Mouse (Mus musculus) hindbrain, embryonic 14.5 days (tissue): ENCODE measurements around the gene H2-K1. TPM values are rescaled to one million over a fixed set of nuclear protein-coding genes. Genes with fewer than 3 reads are reported as not detected.
A peak's percentile ranks its signal among the peaks of the same experiment; 100 is the strongest.

Experiments used
- ATAC-seq: fragments of 200-750 bp; cut with Nextera tagmentation; 2 replicates; pipeline ENCODE4 v1.8.0; 2017; ENCODE audit warnings: moderate number of reproducible peaks, mild to moderate bottlenecking, moderate TSS enrichment, moderate library complexity; ENCODE audit not compliant: low FRiP score
- DNase-seq: peaks from one replicate; pipeline ENCODE4 v3.0.0-alpha.2; 2015; ENCODE audit warnings: low spot score
- H3K27ac ChIP-seq: fragments of 300-500 bp; sonication (generic); 2 replicates; pipeline ENCODE4 v1.5.1; 2014; ENCODE audit warnings: mild to moderate bottlenecking, moderate library complexity
- H3K27me3 ChIP-seq: fragments of 300-500 bp; sonication (generic); 2 replicates; pipeline ENCODE4 v1.6.1; 2014; ENCODE audit warnings: mild to moderate bottlenecking, low read length, mixed read lengths; ENCODE audit not compliant: control insufficient read depth, insufficient read depth
- H3K36me3 ChIP-seq: fragments of 300-500 bp; sonication (generic); replicated peaks from 2 replicates; pipeline ENCODE4 v1.6.1; 2014; ENCODE audit not compliant: control insufficient read depth, insufficient read depth
- H3K4me1 ChIP-seq: fragments of 300-500 bp; sonication (generic); replicated peaks from 2 replicates; pipeline ENCODE4 v1.6.1; 2014; ENCODE audit warnings: antibody characterized with exemption, low read length, mixed read lengths; ENCODE audit not compliant: control insufficient read depth, insufficient read depth
- H3K4me2 ChIP-seq: fragments of 300-500 bp; sonication (generic); replicated peaks from 2 replicates; pipeline ENCODE4 v1.6.1; 2014; ENCODE audit warnings: mild to moderate bottlenecking, moderate library complexity
- H3K4me3 ChIP-seq: fragments of 300-500 bp; sonication (generic); replicated peaks from 2 replicates; pipeline ENCODE4 v1.5.1; 2014; ENCODE audit warnings: mild to moderate bottlenecking, low read length
- H3K9ac ChIP-seq: fragments of 300-500 bp; sonication (generic); 2 replicates; pipeline ENCODE4 v1.6.1; 2014
- H3K9me3 ChIP-seq: fragments of 300-500 bp; sonication (generic); 2 replicates; pipeline ENCODE4 v1.6.1; 2016; ENCODE audit warnings: low read length; ENCODE audit not compliant: control insufficient read depth
- WGBS: fragments of 180-500 bp; shearing (Covaris S2); extraction: QIAGEN DNeasy Blood & Tissue Kit; methylation state at CpG from one replicate; pipeline ENCODE4 v1.1.7; 2014; 5-methylcytosine and 5-hydroxymethylcytosine counted together
- polyA plus RNA-seq: library from polyadenylated mRNA; unstranded; fragments of >200 nt; fragmentation: Nextera tagmentation; extraction: Ambion mirVana; gene quantifications from 2 replicates; pipeline ENCODE4 v1.2.1, GENCODE M21; 2014

The H2-K1 gene
- polyA plus RNA-seq, 1 experiment from 2014 or later = 12.5 TPM

DNA sequence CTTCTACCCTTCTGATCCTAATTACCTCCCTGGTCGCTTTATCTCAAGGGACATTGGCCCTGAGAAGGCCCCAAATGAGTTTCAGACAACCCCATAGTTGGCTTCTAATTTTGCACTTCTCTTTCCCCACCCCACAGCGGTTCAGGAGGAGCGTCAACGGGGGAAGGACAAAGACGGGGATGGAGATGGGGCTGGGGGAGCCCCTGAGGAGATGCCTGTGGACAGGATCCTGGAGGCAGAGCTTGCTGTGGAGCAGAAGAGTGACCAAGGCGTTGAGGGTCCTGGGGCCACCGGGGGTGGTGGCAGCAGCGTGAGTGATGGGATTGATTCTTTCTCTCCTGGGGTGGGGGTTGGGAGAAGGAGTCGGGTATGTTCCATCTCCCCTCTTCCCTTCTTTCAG lies 35.4 kb upstream of the H2-K1 start:
- H3K4me2 ChIP-seq = no peak overlapping the region
- no peak overlapping the region for H3K4me3 ChIP-seq

DNA sequence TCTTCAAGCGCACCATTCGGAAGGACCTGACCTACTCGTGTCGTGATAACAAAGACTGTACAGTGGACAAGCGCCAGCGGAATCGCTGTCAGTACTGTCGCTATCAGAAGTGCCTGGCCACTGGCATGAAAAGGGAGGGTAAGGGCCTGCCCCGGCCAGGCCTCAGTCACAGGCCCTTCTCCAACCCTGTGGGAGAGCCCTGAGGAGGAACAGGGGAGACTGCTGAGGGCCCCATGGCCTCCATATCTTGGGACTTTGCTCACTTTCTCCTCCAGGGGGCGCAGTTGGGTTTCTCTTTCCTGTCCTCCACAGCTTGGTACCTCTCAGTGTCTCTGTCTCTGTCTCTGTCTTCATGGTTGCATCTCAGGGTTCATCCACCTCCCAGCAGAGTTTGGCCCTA lies 33.9 kb upstream of the H2-K1 start:
- no peaks in the 10 kb centered on the region for H3K27me3 ChIP-seq
- no peaks in the 10 kb centered on the region for H3K9me3 ChIP-seq
- H3K27ac ChIP-seq = no peak overlapping the region
- H3K4me2 ChIP-seq = no peak overlapping the region
- H3K4me1 ChIP-seq = peaks cover 40% of the 10 kb centered on the region
- WGBS = 78% methylated on average over 10 of the region's 10 CpGs
- peaks cover 59% of the 10 kb centered on the region for H3K36me3 ChIP-seq
- H3K9ac ChIP-seq = no peak overlapping the region
- ATAC-seq = no peak
- 0 out of 2 replicates have a peak overlapping the region, but pooled peaks have one; percentile 3 for H3K4me3 ChIP-seq
- peak; percentile 50 for DNase-seq

More for the DNA sequence above, 35.4 kb upstream of the H2-K1 start:
- peaks cover 45% of the 10 kb centered on the region for H3K36me3 ChIP-seq
- no peak for DNase-seq
- no peak for ATAC-seq
- peaks cover 29% of the 10 kb centered on the region for H3K4me1 ChIP-seq
- H3K27me3 ChIP-seq = no peaks in the 10 kb centered on the region
- no peaks in the 10 kb centered on the region for H3K9me3 ChIP-seq
- no peak overlapping the region for H3K27ac ChIP-seq
- WGBS = 91% methylated on average over 9 of the region's 9 CpGs
- no peak overlapping the region for H3K9ac ChIP-seq

DNA sequence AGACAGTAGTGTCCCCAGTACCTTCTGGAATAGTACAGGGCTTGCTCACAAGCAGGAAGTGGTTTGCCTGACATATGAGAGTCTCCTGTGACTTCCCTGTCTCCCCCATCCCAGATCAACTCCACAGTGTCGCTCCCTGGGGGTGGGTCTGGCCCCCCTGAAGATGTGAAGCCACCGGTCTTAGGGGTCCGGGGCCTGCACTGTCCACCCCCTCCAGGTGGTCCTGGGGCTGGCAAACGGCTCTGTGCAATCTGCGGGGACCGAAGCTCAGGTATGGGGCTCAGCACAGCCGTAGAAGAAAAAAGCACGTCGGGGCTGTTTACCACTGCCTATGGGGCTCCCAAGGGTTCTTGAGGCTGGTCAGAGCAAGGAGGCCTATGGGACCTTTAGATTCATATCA lies 33.3 kb upstream of the H2-K1 start:
- ATAC-seq = no peak
- H3K4me2 ChIP-seq = 0 out of 2 replicates have a peak overlapping the region, but pooled peaks have one; percentile 4
- H3K9me3 ChIP-seq = no peaks in the 10 kb centered on the region
- H3K4me1 ChIP-seq = peaks cover 38% of the 10 kb centered on the region
- peaks cover 65% of the 10 kb centered on the region for H3K36me3 ChIP-seq
- DNase-seq = no peak
- H3K27me3 ChIP-seq = no peaks in the 10 kb centered on the region
- no peak overlapping the region for H3K27ac ChIP-seq
- H3K9ac ChIP-seq = no peak overlapping the region; the same call in 1 of the 2 replicates
- 96% methylated on average over 9 of the region's 9 CpGs for WGBS
- no peak overlapping the region for H3K4me3 ChIP-seq

DNA sequence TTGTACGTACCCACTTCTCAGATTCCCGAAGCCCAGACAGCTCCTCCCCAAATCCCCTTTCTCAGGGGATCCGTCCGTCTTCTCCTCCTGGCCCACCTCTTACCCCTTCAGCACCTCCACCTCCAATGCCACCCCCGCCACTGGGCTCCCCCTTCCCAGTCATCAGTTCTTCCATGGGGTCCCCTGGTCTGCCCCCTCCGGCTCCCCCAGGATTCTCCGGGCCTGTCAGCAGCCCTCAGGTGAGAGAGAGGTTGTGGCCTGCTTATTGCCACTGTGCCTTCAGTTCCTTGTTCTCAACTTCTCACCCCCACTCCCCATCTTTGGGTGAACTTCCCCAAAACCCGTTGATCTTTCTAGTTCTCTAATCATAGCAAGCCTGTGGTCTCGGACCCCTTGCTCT lies 32.7 kb upstream of the H2-K1 start:
- Histone ChIP-seq H3K4me3 (peak overlapping the region; percentile 90), H3K27ac (no peak overlapping the region), H3K36me3 (peaks cover 63% of the 10 kb centered on the region), H3K27me3 (no peaks in the 10 kb centered on the region), H3K9ac (peak overlapping the region; percentile 95), H3K4me1 (peaks cover 38% of the 10 kb centered on the region), H3K9me3 (no peaks in the 10 kb centered on the region), H3K4me2 (peak overlapping the region; percentile 80)
- 64% methylated on average over 9 of the region's 9 CpGs for WGBS
- ATAC-seq = no peak
- DNase-seq = no peak

DNA sequence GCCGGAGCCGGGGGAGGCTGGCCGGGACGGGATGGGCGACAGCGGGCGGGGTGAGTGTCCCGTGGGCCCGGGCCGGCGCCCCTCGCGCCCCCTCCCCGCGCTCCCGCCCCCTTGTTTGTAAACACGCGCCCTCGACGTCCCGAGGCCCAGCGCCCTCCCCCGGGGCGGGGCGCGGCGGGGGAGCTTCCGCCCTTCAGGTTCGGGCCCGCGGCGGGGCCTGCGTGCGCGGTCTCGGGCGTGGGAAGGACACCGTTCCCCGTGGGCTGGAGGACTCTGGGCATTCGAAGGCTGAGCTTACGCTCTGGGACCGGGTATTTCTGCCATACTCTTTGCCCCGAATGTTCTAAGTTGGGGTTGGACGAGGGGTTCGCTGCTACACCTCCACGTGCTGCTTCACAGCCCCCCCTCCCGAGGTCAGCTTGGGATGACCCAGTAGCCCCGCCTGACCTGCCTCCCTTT lies 32.1 kb upstream of the H2-K1 start:
- Histone ChIP-seq H3K27ac (peak overlapping the region; percentile 99), H3K4me1 (peaks cover 41% of the 10 kb centered on the region), H3K4me3 (peak overlapping the region; percentile 90), H3K9me3 (no peaks in the 10 kb centered on the region), H3K27me3 (no peaks in the 10 kb centered on the region), H3K4me2 (peak overlapping the region; percentile 80), H3K36me3 (peaks cover 57% of the 10 kb centered on the region), H3K9ac (peak overlapping the region; percentile 95)
- WGBS = under 1% methylated on average over 43 of the region's 48 CpGs
- DNase-seq (peak; percentile 41), ATAC-seq (no peak; the same call in 1 of the 2 replicates)

DNA sequence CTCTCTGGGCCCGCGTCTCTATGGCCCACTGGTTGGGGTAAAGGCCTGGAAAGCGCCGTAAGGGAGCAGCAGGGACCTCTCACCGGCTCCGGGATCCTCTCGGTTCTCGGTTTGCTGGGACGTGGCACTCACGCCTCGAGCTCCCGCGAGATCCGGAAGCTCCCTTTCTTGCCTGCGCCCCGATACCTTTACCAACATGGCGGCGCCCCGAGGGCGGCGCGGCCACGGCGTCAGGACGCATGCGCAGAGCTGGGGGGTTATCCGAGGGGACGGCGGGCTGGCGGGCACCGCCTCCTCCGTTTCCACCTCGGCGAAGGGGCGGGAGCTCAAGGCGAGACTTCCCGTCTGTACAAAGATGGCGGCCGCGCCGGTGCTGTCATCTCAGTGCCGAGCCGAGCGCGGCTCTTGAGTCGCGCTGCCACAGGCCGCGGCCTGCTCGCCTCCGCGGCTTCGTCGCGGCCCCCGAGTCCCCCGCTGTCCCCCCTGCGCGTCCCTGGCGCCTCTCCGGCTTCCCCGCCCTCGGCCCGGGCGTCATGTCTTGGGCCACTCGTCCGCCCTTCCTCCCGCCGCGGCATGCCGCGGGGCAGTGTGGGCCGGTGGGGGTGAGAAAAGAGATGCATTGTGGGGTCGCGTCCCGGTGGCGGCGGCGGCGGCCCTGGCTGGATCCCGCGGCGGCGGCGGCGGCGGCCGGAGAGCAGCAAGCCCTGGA lies 31.5 kb upstream of the H2-K1 start, which contains the start of the genes Slc39a7 and Rxrb:
Gene Slc39a7 (minus strand): TSS at position 218 of the 709 bp plus-strand sequence.
Gene Rxrb (plus strand): TSS at position 348 of the 709 bp plus-strand sequence.
- Histone ChIP-seq H3K27me3 (no peaks in the 10 kb centered on the region), H3K9me3 (no peaks in the 10 kb centered on the region), H3K4me3 (peak within 1 kb of the TSS; percentile 90), H3K4me2 (peak within 1 kb of the TSS; percentile 80), H3K9ac (peak within 1 kb of the TSS; percentile 95), H3K36me3 (peaks cover 51% of the 10 kb centered on the region), H3K4me1 (peaks cover 47% of the 10 kb centered on the region), H3K27ac (peak within 1 kb of the TSS; percentile 99)
- under 1% methylated on average over 86 of the region's 88 CpGs for WGBS
- DNase-seq (peak; percentile 99), ATAC-seq (peak; percentile 80)

DNA sequence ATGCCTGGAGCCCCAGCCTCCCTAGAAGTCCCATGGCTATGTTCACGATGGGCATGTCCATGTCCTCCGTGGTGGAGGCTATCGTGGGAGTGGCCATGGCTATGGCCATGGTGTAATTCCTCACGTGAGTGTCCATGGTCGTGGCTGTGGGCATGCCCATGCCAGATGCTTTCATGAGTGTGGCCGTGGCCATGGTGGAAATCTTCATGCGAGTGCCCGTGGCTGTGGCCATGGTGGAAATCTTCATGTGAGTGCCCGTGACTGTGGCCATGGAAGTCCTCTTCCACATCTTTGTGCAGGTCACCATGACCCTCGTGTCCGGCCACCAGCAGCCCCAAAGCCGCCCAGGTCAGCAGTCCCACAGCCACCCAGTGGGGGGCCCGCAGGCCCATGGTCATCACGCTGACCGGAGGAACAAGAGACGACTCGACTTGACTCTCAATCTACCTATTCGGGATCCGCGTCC lies 30.7 kb upstream of the H2-K1 start:
- H3K9ac ChIP-seq = peak overlapping the region; percentile 95
- H3K27me3 ChIP-seq = no peaks in the 10 kb centered on the region
- WGBS = 6% methylated on average over 20 of the region's 20 CpGs
- peak overlapping the region; percentile 90 for H3K4me3 ChIP-seq
- H3K9me3 ChIP-seq = no peaks in the 10 kb centered on the region
- ATAC-seq (no peak), DNase-seq (no peak)
- peaks cover 44% of the 10 kb centered on the region for H3K36me3 ChIP-seq
- peak overlapping the region; percentile 80 for H3K4me2 ChIP-seq
- peaks cover 53% of the 10 kb centered on the region for H3K4me1 ChIP-seq
- H3K27ac ChIP-seq = peak overlapping the region; percentile 99

DNA sequence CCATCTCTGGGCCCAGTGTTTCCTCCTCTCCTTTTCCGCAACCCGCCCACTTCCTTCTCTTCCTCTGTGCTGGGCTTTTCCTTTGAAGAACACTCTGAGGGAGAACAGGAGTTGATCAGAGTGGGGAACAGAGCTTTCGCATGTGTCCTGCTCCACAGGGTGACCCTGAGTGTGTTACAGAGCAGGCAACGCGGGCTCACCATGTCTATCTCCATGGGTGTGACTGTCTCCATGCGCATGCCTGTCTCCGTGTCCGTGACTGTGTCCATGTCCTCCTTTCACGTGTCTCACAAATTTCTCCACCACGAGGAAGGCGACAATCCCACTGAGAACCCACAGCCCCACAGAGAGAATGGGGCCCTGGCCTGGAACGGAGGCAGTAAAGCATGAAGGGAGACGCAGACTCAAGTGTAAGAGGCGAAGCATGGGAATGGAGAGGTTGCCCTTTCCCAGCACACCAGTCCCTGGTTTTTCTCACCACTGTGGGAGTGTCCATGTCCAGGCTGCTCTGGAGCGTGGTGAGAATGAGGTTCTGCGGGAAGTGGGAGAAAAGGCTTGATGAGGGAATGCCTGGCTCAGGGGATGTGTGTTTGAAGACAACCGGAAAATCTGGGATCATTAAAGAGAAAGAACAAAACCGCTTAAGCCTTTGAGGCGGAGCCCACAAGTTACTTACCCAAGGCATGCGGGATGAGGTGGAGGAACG lies 29.9 kb upstream of the H2-K1 start:
- H3K9ac ChIP-seq = peak overlapping the region; percentile 95
- peaks cover 60% of the 10 kb centered on the region for H3K4me1 ChIP-seq
- H3K27ac ChIP-seq = no peak overlapping the region
- DNase-seq (no peak), ATAC-seq (no peak)
- no peaks in the 10 kb centered on the region for H3K27me3 ChIP-seq
- peak overlapping the region; percentile 80 for H3K4me2 ChIP-seq
- no peaks in the 10 kb centered on the region for H3K9me3 ChIP-seq
- peak overlapping the region; percentile 90 for H3K4me3 ChIP-seq
- 72% methylated on average over 21 of the region's 21 CpGs for WGBS
- H3K36me3 ChIP-seq = peaks cover 36% of the 10 kb centered on the region
